Mouse (Mus musculus) heart, adult 2 months (tissue): ENCODE results near the gene Anpep. TPM values are rescaled to one million over a fixed set of nuclear protein-coding genes. Genes with fewer than 3 reads are reported as not detected.

ENCODE experiments used
- DNase-seq, 2 experiments: peaks; one replicate each; pipeline ENCODE4 v3.0.0; 2021
- H3K27ac ChIP-seq: fragments of 200-600 bp; 2 replicates; pipeline ENCODE4 v1.8.1; 2022
- H3K27me3 ChIP-seq: fragments of 200-500 bp; 2 replicates; pipeline ENCODE4 v1.6.1; 2012; ENCODE audit warnings: mild to moderate bottlenecking, low read length, inconsistent platforms, mixed read lengths; ENCODE audit not compliant: control insufficient read depth, insufficient read depth
- H3K36me3 ChIP-seq: fragments of 200-500 bp; 2 replicates; pipeline ENCODE4 v1.6.1; 2012; ENCODE audit warnings: low read length, inconsistent platforms; ENCODE audit not compliant: control insufficient read depth, insufficient read depth
- H3K4me1 ChIP-seq: fragments of 200-500 bp; 2 replicates; pipeline ENCODE4 v1.6.1; 2011; ENCODE audit warnings: low read length; ENCODE audit not compliant: control insufficient read depth, insufficient read depth
- H3K4me3 ChIP-seq: fragments of 200-600 bp; 2 replicates; pipeline ENCODE4 v1.8.1; 2022
- H3K79me2 ChIP-seq: fragments of 200-500 bp; replicated peaks from 2 replicates; pipeline ENCODE4 v1.6.1; 2012; ENCODE audit warnings: mild to moderate bottlenecking, inconsistent platforms, low read length, moderate library complexity, mixed read lengths; ENCODE audit not compliant: control insufficient read depth, insufficient read depth
- H3K9ac ChIP-seq: fragments of 200-500 bp; 2 replicates; pipeline ENCODE4 v1.6.1; 2012; ENCODE audit warnings: low read depth, mild to moderate bottlenecking, control low read depth, inconsistent platforms, low read length, mixed read lengths
- CTCF ChIP-seq: fragments of 200-600 bp; IDR thresholded peaks from 2 replicates; pipeline ENCODE4 v1.8.1; 2022; ENCODE audit warnings: antibody characterized with exemption, mild to moderate bottlenecking, moderate library complexity
- EP300 ChIP-seq: fragments of 200-500 bp; IDR thresholded peaks from 2 replicates; pipeline ENCODE4 v1.6.1; 2011; ENCODE audit warnings: low read depth, low read length, control low read depth; ENCODE audit not compliant: insufficient read depth
- POLR2A ChIP-seq: fragments of 200-500 bp; IDR thresholded peaks from 2 replicates; pipeline ENCODE4 v1.6.1; 2011; ENCODE audit warnings: mild to moderate bottlenecking, low read depth, low read length, control low read depth; ENCODE audit not compliant: insufficient read depth
- WGBS: fragments of 180-500 bp; shearing (Covaris S2); methylation state at CpG from one replicate; pipeline ENCODE4 v1.1.7; 2018; 5-methylcytosine and 5-hydroxymethylcytosine counted together
- intact Hi-C: fragments of 180-260 bp; cut with DNase I; formaldehyde crosslinking; loops from one replicate; pipeline ENCODE4 v1.15.1; 2025
- polyA plus RNA-seq: library from polyadenylated mRNA; depleted of rRNA; stranded (reverse); fragments of >200 nt; gene quantifications from 2 replicates; pipeline ENCODE4 v1.2.3, GENCODE M21; 2012
- total RNA-seq, 2 experiments: library from RNA; stranded (reverse); gene quantifications; 2 replicates each; pipeline ENCODE4 v1.2.3; 2021

Anpep gene
- total and polyA plus RNA-seq, 3 experiments, result 8.4 to 18.5 (median 12.9) TPM

GRCm38 (mm10) chr7:79844090-79844802, 16.6 kb downstream of the Anpep start:
- Histone ChIP-seq H3K4me1 (no peaks in the 10 kb centered on the region; the same call in 1 of the 2 replicates), H3K9ac (no peak overlapping the region), H3K79me2 (no peaks in the 10 kb centered on the region), H3K4me3 (no peak overlapping the region), H3K36me3 (no peaks in the 10 kb centered on the region), H3K27me3 (no peaks in the 10 kb centered on the region), H3K27ac (peak overlapping the region; percentile 36; the same call in 1 of the 2 replicates)
- TF ChIP-seq POLR2A (no peak), CTCF (no peak), EP300 (no peak)
- 50% methylated on average over 8 of the region's 8 CpGs for WGBS
- intact Hi-C loops, result no loop called here
- peak; percentile 69 to 72 for DNase-seq

GRCm38 (mm10) chr7:79842163-79842562, 18.7 kb downstream of the Anpep start:
- DNase-seq, result no peak
- H3K36me3 ChIP-seq, result no peaks in the 10 kb centered on the region
- intact Hi-C loops, result no loop called here
- H3K9ac ChIP-seq, result no peak overlapping the region
- no peak overlapping the region for H3K27ac ChIP-seq
- no peak overlapping the region for H3K4me3 ChIP-seq
- H3K79me2 ChIP-seq, result no peaks in the 10 kb centered on the region
- no peaks in the 10 kb centered on the region for H3K27me3 ChIP-seq
- WGBS, result 71% methylated on average over 7 of the region's 7 CpGs
- TF ChIP-seq POLR2A (no peak), EP300 (no peak), CTCF (no peak)
- H3K4me1 ChIP-seq, result no peaks in the 10 kb centered on the region; the same call in 1 of the 2 replicates

GRCm38 (mm10) chr7:79837247-79837646, 23.6 kb downstream of the Anpep start:
- Histone ChIP-seq H3K4me1 (no peaks in the 10 kb centered on the region), H3K4me3 (no peak overlapping the region), H3K27me3 (no peaks in the 10 kb centered on the region), H3K9ac (no peak overlapping the region), H3K79me2 (no peaks in the 10 kb centered on the region), H3K27ac (no peak overlapping the region), H3K36me3 (no peaks in the 10 kb centered on the region)
- intact Hi-C loops, result no loop called here
- TF ChIP-seq CTCF (no peak), EP300 (no peak), POLR2A (no peak)
- no peak for DNase-seq
- WGBS, result 52% methylated on average over 2 of the region's 2 CpGs

GRCm38 (mm10) chr7:79835196-79835595, 25.7 kb downstream of the Anpep start:
- no peak for DNase-seq
- Histone ChIP-seq H3K4me1 (no peaks in the 10 kb centered on the region; the same call in 1 of the 2 replicates), H3K4me3 (no peak overlapping the region), H3K36me3 (no peaks in the 10 kb centered on the region), H3K9ac (no peak overlapping the region), H3K27ac (no peak overlapping the region), H3K79me2 (no peaks in the 10 kb centered on the region), H3K27me3 (no peaks in the 10 kb centered on the region)
- WGBS, result 89% methylated on average over 6 of the region's 6 CpGs
- no peak for TF ChIP-seq POLR2A
- TF ChIP-seq CTCF, result no peak
- no peak for TF ChIP-seq EP300
- intact Hi-C loops, result no loop called here

GRCm38 (mm10) chr7:79832980-79833379, 27.9 kb downstream of the Anpep start:
- intact Hi-C loops, result no loop called here
- Histone ChIP-seq H3K36me3 (no peaks in the 10 kb centered on the region), H3K27me3 (no peaks in the 10 kb centered on the region), H3K4me1 (no peaks in the 10 kb centered on the region; the same call in 1 of the 2 replicates), H3K27ac (no peak overlapping the region), H3K79me2 (no peaks in the 10 kb centered on the region), H3K9ac (no peak overlapping the region), H3K4me3 (no peak overlapping the region)
- DNase-seq, result no peak
- TF ChIP-seq CTCF (no peak), POLR2A (no peak), EP300 (no peak)

- H3K27ac ChIP-seq, result peak overlapping the region; percentile 49
- no peaks in the 10 kb centered on the region for H3K36me3 ChIP-seq
- 25% methylated on average over 6 of the region's 6 CpGs for WGBS
- no peaks in the 10 kb centered on the region for H3K79me2 ChIP-seq
- no peak for TF ChIP-seq CTCF
- TF ChIP-seq POLR2A, result no peak
- no peak for TF ChIP-seq EP300
- H3K27me3 ChIP-seq, result no peaks in the 10 kb centered on the region
- DNase-seq, result peak; percentile 29 to 48
- H3K4me1 ChIP-seq, result no peaks in the 10 kb centered on the region; the same call in 1 of the 2 replicates
- no peak overlapping the region for H3K4me3 ChIP-seq
- intact Hi-C loops, result no loop called here
- H3K9ac ChIP-seq, result no peak overlapping the region
These were observed 29.3 kb downstream of the Anpep start for GRCm38 (mm10) chr7:79831585-79831984.
